Mouse (Mus musculus) E14TG2a.4 (cell line): ENCODE data around the gene Galnt3.

Experiments
- H3K27me3 ChIP-seq: 2 replicates; pipeline ENCODE4 v1.6.1; 2014; ENCODE audit warnings: low read length, control low read depth; ENCODE audit not compliant: insufficient read depth
- H3K36me3 ChIP-seq: 2 replicates; pipeline ENCODE4 v1.6.1; 2014; ENCODE audit warnings: low read length, control low read depth; ENCODE audit not compliant: insufficient read depth
- H3K4me1 ChIP-seq: replicated peaks from 2 replicates; pipeline ENCODE4 v1.6.1; 2014; ENCODE audit warnings: low read depth, low read length, control low read depth
- H3K4me3 ChIP-seq: replicated peaks from 2 replicates; pipeline ENCODE4 v1.5.1; 2014; ENCODE audit warnings: mild to moderate bottlenecking, low read length
- H3K9me3 ChIP-seq: 2 replicates; pipeline ENCODE4 v1.6.1; 2014; ENCODE audit warnings: low read length, control low read depth
- CTCF ChIP-seq: conservative IDR thresholded peaks from 2 replicates; pipeline ENCODE4 v1.5.1; 2014; ENCODE audit warnings: low read length
- NANOG ChIP-seq: IDR thresholded peaks from 2 replicates; pipeline ENCODE4 v1.6.1; 2014; ENCODE audit warnings: borderline replicate concordance, low read length, mixed read lengths
- POU5F1 ChIP-seq: IDR thresholded peaks from 2 replicates; pipeline ENCODE4 v1.6.1; 2014; ENCODE audit warnings: low read length, borderline replicate concordance

Gene Galnt3

DNA sequence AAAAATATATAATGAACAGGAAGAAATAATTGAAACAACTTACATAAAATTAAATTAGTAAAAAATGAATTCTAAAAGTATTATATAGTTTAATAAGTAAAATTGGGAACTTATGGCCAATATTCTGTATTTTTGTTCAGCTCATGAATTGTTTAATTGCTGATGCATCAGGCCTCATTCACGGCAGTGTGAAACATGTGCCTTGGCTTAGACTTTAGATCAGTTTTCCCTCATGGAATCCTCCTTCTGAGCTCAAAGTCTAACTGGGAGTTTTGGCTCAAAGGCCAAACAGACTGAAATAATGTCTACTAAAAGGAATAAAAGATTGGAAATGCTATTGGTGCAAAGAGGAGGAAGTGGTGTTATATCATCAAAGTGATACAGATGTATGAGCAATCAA, 2.7 kb upstream of the Galnt3 start:
- Histone ChIP-seq H3K4me1 (peaks cover 5% of the 10 kb centered on the region; the same call in 1 of the 2 replicates), H3K9me3 (peaks cover 4% of the 10 kb centered on the region; the same call in 1 of the 2 replicates), H3K27me3 (peaks cover 29% of the 10 kb centered on the region), H3K36me3 (no peaks in the 10 kb centered on the region), H3K4me3 (no peak overlapping the region)
- TF ChIP-seq CTCF (no peak), POU5F1 (no peak), NANOG (no peak)

DNA sequence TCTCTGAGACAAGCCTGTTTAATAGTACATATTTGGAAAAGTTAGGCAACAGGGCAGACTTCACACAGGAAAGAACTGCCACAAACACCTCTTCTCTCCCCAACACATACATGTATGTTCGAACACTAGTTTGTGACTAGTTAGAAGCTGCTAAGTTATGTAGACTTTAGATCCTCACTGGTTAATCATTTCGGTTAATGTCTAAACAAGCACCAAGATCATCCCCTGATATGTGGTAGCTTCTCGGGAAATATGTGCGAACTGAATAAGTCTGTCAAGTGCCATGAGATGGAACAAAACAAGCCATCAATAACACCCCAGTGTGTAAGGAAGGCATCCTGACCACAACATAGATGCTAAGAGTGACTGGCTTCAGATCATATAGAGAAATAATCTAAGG, 2.1 kb upstream of the Galnt3 start:
- Histone ChIP-seq H3K9me3 (peaks cover 4% of the 10 kb centered on the region; the same call in 1 of the 2 replicates), H3K36me3 (no peaks in the 10 kb centered on the region), H3K4me3 (no peak overlapping the region), H3K27me3 (peaks cover 33% of the 10 kb centered on the region), H3K4me1 (peaks cover 5% of the 10 kb centered on the region; the same call in 1 of the 2 replicates)
- TF ChIP-seq NANOG: no peak
- no peak for TF ChIP-seq POU5F1
- TF ChIP-seq CTCF: no peak

DNA sequence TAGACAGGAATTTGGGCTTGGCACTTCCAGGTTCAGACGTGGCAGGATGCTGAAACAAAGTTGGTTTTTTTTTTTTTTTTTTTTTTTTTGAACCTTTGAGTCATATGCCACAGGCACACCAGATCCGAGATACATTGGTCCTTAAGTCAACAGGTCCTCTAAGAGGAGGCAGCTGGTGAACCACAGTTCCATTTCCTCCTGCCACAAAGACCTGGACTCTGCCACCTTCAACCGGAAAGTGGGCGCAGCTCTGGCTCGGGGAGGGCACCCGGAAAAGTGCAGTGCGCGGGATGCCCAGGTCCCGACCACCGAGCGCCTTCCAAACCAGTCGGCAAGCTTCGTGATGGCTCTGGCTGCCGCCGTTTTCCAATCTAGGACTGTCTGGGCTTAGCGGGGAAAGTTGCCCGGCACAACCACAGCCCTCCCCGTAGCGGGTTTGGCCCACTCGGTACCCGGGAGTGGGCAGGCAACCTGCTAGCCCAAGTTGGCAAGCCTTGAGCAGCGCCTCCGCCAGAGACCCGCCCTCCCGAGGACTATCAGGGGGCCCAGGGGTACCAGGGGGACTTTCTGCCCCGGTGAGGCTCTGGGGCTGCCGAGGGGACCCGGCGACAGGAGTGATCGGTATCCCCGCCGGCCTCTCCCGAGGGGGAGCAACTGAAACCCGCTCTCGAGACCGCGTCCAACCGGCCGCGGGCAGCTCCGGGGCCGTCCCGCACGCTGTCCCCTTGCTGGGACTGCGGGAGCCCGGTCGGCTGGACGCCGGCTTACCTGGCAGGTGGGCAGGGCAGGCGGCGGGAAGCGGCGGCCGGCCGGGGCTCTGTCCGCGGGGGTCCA, 821 bp downstream of the Galnt3 start:
- H3K9me3 ChIP-seq: no peaks in the 10 kb centered on the region
- peaks cover 5% of the 10 kb centered on the region; the same call in 1 of the 2 replicates for H3K4me1 ChIP-seq
- no peaks in the 10 kb centered on the region for H3K36me3 ChIP-seq
- TF ChIP-seq NANOG: no peak
- no peak for TF ChIP-seq CTCF
- TF ChIP-seq POU5F1: no peak
- peaks cover 33% of the 10 kb centered on the region for H3K27me3 ChIP-seq
- peak overlapping the region; percentile 88 for H3K4me3 ChIP-seq

DNA sequence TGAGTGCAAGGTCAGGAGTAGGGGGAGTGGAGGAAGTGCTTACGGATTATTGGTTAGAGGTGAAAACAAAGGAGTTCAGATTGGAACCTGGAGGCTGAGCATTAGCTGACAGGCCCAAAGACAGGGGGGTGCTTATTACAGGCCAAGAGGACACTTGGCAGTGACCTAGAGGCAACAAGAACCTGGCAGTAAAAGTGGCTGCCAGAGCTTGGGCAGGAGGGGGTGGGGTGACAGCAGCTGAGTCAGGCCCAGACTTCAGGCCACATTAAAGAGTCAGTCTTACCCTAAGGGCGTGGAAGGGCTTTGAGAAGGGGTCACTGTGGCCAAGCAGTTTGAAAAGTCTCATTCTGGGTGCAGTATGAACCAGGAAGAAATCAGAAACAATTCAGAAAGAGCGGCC, 7.1 kb downstream of the Galnt3 start:
- Histone ChIP-seq H3K27me3 (peaks cover 8% of the 10 kb centered on the region), H3K36me3 (no peaks in the 10 kb centered on the region), H3K4me3 (no peak overlapping the region), H3K9me3 (no peaks in the 10 kb centered on the region), H3K4me1 (no peaks in the 10 kb centered on the region)
- no peak for TF ChIP-seq POU5F1
- no peak for TF ChIP-seq NANOG
- no peak for TF ChIP-seq CTCF

DNA sequence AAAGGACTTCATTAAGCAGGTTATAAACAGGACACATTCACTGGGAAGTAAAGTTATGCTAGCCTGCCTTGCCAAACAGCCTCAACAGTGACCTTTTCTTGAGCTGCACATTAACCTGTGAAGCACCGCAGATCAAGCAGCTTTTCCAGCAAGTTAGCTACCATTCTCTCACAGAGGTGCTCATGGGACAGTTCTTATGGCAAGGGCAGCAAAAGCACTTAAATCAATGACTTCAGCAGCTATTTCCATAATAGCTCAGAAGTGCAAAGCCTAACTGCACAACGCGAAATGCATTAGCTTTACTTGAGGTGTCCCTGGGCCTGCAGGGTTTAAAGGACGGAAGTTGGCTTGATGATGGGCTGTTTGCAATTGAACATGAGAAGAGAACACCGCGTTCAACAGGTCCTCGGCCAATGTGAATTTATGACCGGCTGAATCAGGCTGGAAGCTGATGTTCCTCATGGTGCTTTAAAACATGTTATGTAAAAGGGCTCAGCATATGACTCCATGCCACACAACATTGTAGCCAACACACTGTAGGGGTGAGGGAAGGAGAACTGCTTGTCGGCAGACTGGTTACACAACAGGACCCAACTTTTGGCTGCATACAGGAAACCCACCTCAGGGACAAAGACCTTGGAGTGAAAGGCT, 16.8 kb downstream of the Galnt3 start:
- Histone ChIP-seq H3K9me3 (no peaks in the 10 kb centered on the region), H3K4me3 (no peak overlapping the region), H3K36me3 (no peaks in the 10 kb centered on the region), H3K27me3 (no peaks in the 10 kb centered on the region), H3K4me1 (no peaks in the 10 kb centered on the region)
- TF ChIP-seq NANOG (no peak), CTCF (no peak), POU5F1 (no peak)

DNA sequence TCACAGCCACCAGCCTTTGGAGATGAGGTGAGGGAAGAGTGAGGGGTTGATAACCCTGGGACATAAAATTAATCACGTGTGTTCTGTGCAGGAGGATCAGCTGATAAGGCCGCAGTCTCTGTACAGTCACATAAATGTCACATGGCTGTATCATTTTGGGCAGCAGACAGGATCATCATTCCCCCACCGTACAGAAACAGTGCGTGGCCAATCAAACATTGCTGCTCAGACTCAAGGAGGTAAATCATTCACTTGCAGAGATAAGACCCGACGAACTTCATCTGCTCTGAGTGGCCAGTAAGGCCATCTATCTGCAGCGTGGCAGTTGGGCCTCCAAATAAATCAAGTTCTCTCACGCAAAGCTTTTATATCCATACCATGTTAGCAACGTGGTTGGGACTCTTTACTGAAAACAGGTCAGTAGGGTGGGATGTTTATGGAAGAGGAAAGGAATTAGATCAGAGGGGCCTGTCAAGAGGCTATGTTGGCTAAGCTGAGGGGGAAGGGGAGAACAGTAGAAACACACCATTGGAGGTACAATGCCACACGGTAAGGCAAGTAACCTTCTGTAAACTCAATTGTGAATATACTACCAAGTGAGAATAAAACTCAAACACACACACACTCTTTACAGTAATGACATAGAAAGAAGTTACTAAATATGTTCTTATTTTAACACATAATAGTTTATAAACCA, 20.9 kb downstream of the Galnt3 start:
- TF ChIP-seq CTCF (no peak), NANOG (no peak), POU5F1 (no peak)
- Histone ChIP-seq H3K4me3 (no peak overlapping the region), H3K27me3 (no peaks in the 10 kb centered on the region), H3K9me3 (no peaks in the 10 kb centered on the region), H3K36me3 (no peaks in the 10 kb centered on the region), H3K4me1 (no peaks in the 10 kb centered on the region)

DNA sequence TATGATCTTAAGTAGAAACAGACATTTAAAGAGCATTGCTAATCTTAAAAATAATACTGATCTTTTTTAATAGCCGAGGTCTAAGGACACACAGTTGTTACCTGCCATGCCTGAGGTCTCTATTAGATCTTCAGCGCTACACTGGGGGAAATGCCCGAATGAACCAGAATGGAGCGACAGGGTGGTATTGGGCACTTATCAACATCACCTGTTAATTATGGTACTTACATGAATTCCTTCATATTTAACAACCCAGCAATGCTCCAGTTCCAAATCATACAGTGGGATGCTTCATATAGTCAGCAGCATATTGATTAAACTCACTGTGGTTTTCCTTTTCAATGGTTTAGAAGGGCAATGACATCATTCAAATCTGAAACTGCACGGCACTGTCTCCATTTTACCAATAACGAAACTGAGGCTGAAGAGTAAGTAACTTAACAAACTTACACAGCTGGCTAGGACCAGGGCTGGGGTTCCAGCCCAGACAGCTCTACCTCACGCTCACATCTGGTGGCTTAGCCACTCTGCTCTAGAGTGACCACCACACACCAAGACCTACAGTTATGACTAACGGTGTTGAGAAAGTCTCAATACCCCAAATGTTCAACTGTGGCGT, 23.0 kb downstream of the Galnt3 start:
- TF ChIP-seq POU5F1 (no peak), NANOG (no peak), CTCF (no peak)
- H3K4me1 ChIP-seq: no peaks in the 10 kb centered on the region
- no peaks in the 10 kb centered on the region for H3K36me3 ChIP-seq
- H3K9me3 ChIP-seq: no peaks in the 10 kb centered on the region
- no peak overlapping the region for H3K4me3 ChIP-seq
- no peaks in the 10 kb centered on the region for H3K27me3 ChIP-seq
